Mouse (Mus musculus) embryonic facial prominence, embryonic 12.5 days (tissue): ENCODE data around the gene 1700029P11Rik. TPM values are rescaled to one million over a fixed set of nuclear protein-coding genes. Genes with fewer than 3 reads are reported as not detected.
A peak's percentile ranks its signal among the peaks of the same experiment; 100 is the strongest.
"Not testable (repeated sequence)": the region's sequence is repeated elsewhere in the genome, so short reads cannot be mapped to it uniquely, and the experiment has no call there.

Source experiments
- ATAC-seq: fragments of 200-750 bp; cut with Nextera tagmentation; 2 replicates; pipeline ENCODE4 v1.8.0; 2017; ENCODE audit not compliant: insufficient number of reproducible peaks, insufficient read depth, low FRiP score, low TSS enrichment
- H3K27ac ChIP-seq: fragments of 300-500 bp; sonication (generic); 2 replicates; pipeline ENCODE4 v1.5.1; 2016; ENCODE audit warnings: mild to moderate bottlenecking
- H3K27me3 ChIP-seq: fragments of 300-500 bp; sonication (generic); 2 replicates; pipeline ENCODE4 v1.6.1; 2016; ENCODE audit warnings: mild to moderate bottlenecking, moderate library complexity
- H3K36me3 ChIP-seq: fragments of 300-500 bp; sonication (generic); 2 replicates; pipeline ENCODE4 v1.6.1; 2016; ENCODE audit warnings: mild to moderate bottlenecking
- H3K4me1 ChIP-seq: fragments of 300-500 bp; sonication (generic); 2 replicates; pipeline ENCODE4 v1.6.1; 2016
- H3K4me2 ChIP-seq: fragments of 300-500 bp; sonication (generic); replicated peaks from 2 replicates; pipeline ENCODE4 v1.6.1; 2016; ENCODE audit warnings: mild to moderate bottlenecking, moderate library complexity
- H3K4me3 ChIP-seq: fragments of 300-500 bp; sonication (generic); 2 replicates; pipeline ENCODE4 v1.5.1; 2016; ENCODE audit warnings: mild to moderate bottlenecking
- H3K9ac ChIP-seq: fragments of 300-500 bp; sonication (generic); 2 replicates; pipeline ENCODE4 v1.6.1; 2016; ENCODE audit warnings: mild to moderate bottlenecking, moderate library complexity
- H3K9me3 ChIP-seq: fragments of 300-500 bp; sonication (generic); 2 replicates; pipeline ENCODE4 v1.6.1; 2016; ENCODE audit warnings: mild to moderate bottlenecking, moderate library complexity
- WGBS: fragments of 180-500 bp; shearing (Covaris S2); methylation state at CpG from one replicate; pipeline ENCODE4 v1.1.7; 2016; 5-methylcytosine and 5-hydroxymethylcytosine counted together
- polyA plus RNA-seq: library from polyadenylated mRNA; unstranded; fragments of >200 nt; fragmentation: Nextera tagmentation; extraction: Ambion mirVana; gene quantifications from 2 replicates; pipeline ENCODE4 v1.2.1, GENCODE M21; 2016

Gene 1700029P11Rik
- polyA plus RNA-seq, 1 experiment from 2014 or later, result not detected

DNA sequence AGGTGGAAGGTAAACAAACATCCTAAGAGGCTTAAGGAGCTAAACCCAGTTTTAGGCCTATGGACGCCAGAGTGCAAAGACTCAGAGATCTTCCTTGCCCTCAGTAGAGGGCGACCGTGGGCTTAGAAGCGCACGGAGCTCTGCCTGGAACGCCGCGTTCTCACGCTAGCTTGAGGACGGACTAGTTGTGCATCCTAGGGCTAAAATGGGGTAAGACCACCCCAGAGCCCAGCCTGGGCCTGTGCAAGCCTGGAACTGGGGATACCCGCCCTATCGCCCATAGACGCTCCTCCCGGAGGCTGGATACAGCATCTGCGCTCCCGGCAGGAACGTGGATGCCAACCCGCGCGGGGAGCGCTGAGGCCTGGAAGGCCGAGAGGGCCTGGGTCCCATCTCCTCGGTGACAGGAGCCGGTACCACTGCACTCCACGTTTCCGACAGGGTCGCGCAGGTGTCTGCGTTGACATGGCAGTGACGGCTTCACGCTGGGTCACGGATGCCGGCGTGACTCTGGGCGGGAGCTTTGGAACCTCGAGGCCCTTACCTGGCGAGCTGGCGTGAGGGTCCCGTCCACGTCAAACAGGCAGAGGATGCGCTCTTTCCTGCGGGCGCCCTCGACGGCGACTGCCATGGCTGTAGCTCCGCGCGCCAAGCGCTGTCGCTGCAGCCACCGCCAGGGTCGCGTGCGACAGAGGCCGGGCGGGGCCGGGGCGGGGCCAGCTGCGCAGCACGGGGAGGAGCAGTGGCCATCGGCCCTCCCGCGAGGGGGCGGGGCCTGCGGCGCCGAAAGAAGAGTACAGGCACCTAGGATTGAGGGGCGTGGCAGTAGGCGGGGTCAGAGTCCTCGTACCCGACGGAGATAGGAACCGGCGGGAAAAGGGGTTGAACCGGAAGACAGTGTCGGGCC lies 19.9 kb upstream of the 1700029P11Rik start, which contains the start of gene Pmm1:
Gene Pmm1, minus strand, starts transcription at position 760 of the 907 bp plus-strand sequence.
- Histone ChIP-seq H3K27ac (peak within 1 kb of the TSS; percentile 81), H3K9ac (peak within 1 kb of the TSS; percentile 68), H3K4me1 (0 out of 2 replicates have a peak, but pooled peaks cover 2% of the 10 kb centered on the region), H3K9me3 (no peaks in the 10 kb centered on the region), H3K4me3 (peak within 1 kb of the TSS; percentile 66), H3K36me3 (no peaks in the 10 kb centered on the region), H3K27me3 (no peaks in the 10 kb centered on the region), H3K4me2 (peak within 1 kb of the TSS; percentile 100)
- whole genome bisulfite sequencing, result under 1% methylated on average over 77 of the region's 77 CpGs
- peak; percentile 88 for ATAC-seq

DNA sequence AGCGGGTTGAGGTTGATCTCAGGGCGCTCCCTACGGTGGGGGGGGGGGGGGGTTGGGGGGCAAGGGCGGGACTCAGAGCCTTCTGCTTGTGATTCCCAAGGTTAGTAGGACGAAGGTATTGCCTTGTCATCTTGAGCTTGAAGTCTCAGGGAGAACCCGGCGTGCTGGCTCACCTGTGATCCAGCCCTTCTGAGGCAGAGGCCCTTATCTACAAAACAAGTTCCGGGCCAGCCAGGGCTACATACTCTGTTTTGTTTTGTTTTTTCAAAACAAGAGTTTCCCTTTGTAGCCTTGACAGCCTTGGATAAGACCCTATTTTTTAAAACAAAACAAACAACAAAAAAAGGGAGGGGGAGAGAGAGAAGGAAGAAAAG lies 19.3 kb upstream of the 1700029P11Rik start:
- Histone ChIP-seq H3K4me3 (peak overlapping the region; percentile 66), H3K4me1 (0 out of 2 replicates have a peak, but pooled peaks cover 2% of the 10 kb centered on the region), H3K4me2 (peak overlapping the region; percentile 100), H3K9me3 (no peaks in the 10 kb centered on the region), H3K36me3 (no peaks in the 10 kb centered on the region), H3K9ac (peak overlapping the region; percentile 68; the same call in 1 of the 2 replicates), H3K27me3 (no peaks in the 10 kb centered on the region), H3K27ac (no peak overlapping the region)
- ATAC-seq, result no peak
- WGBS, result 2% methylated on average over 7 of the region's 8 CpGs

DNA sequence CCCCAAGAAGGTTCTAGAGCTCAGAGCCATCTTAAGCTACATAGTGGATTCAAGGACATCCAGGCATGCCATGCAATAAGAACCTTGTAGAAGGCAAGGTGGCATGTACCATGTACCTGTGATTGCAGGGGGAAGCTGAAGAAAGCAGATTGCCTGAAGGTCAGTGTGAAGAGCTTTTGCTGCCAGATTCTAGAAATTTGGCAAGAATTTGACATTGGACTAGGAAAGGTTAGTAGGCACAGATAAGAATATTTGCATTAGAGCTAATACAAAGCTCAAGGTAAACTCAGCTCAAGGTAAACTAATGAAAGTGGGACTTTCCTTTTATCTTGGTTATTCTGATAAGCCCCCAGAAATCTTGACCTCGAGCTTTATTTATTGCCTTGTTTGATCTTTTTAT lies 16.1 kb upstream of the 1700029P11Rik start:
- H3K4me3 ChIP-seq, result no peak overlapping the region
- 65% methylated on average over 1 of the region's 1 CpGs for WGBS
- H3K4me1 ChIP-seq, result 0 out of 2 replicates have a peak, but pooled peaks cover 2% of the 10 kb centered on the region
- no peaks in the 10 kb centered on the region for H3K36me3 ChIP-seq
- no peak overlapping the region for H3K4me2 ChIP-seq
- H3K9me3 ChIP-seq, result no peaks in the 10 kb centered on the region
- no peak for ATAC-seq
- H3K27ac ChIP-seq, result no peak overlapping the region
- H3K27me3 ChIP-seq, result no peaks in the 10 kb centered on the region
- no peak overlapping the region for H3K9ac ChIP-seq

DNA sequence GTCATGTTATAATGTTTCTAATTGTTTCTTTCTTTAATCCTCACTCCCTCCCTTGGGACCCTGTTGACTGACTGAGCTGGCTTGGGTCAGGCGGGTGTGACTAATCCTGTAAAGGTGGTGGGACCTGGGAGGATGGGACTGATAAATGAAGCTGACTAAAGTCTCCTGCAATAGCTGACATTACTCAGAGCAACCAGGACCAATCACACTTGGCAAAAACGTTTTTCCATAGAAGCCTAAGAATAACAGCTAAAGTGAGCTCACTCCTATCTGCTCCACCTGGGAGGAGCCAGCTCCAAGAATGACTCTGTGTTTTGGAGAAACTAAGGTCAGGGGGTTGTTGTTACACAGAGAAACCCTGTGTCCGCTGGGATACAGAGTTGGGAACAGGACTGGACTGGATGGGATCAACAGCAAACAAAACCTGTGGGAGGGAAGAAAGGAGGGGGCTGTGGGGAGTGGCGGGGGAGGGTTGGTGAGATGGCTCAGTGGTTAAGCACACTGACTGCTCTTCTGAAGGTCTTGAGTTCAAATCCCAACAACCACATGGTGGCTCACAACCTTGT lies 15.3 kb upstream of the 1700029P11Rik start:
- Histone ChIP-seq H3K27me3 (no peaks in the 10 kb centered on the region), H3K27ac (no peak overlapping the region), H3K4me3 (no peak overlapping the region), H3K9ac (no peak overlapping the region), H3K4me1 (0 out of 2 replicates have a peak, but pooled peaks cover 2% of the 10 kb centered on the region), H3K36me3 (no peaks in the 10 kb centered on the region), H3K9me3 (no peaks in the 10 kb centered on the region), H3K4me2 (no peak overlapping the region)
- 47% methylated on average over 4 of the region's 4 CpGs for WGBS
- ATAC-seq, result no peak

DNA sequence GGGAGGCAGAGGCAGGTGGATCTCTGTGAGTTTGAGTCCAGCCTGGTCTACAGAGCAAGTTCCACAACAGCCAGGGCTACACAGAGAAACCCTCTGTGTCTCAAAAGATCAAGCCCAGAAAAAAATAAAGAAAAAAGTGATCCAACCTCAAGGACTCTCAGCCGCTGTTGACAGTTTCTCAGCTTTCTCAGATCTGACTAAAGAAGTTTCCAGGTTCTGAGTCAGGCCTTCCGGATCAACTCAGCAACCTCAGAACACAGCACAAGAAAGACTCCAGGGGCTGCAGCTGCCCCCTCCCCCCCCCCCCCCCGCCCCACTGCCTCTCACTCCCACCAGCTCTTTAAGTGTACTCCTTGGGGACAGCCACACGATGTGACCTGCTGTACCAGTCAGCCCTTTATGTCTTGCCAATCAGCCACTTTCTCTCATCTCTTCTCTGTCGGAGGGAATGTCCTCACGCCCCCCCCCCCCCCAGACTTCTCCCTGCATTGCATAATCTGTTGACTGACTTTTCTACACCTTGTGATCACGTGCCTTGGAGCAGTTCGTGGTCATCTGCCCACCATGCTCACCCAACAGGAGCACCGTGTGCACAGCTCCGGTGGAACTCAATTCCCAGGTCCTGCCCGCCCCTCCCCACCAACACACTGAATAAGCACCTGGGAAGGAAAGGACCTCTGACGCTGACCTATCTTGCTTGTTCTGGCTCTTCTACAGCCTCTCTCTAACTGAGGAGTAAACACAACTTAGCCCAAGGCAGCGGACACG lies 14.1 kb upstream of the 1700029P11Rik start:
- Histone ChIP-seq H3K9ac (no peak overlapping the region), H3K27me3 (no peaks in the 10 kb centered on the region), H3K4me2 (no peak overlapping the region), H3K4me1 (no peaks in the 10 kb centered on the region), H3K9me3 (no peaks in the 10 kb centered on the region), H3K36me3 (no peaks in the 10 kb centered on the region), H3K4me3 (no peak overlapping the region), H3K27ac (no peak overlapping the region)
- WGBS, result 89% methylated on average over 11 of the region's 14 CpGs
- ATAC-seq, result no peak

DNA sequence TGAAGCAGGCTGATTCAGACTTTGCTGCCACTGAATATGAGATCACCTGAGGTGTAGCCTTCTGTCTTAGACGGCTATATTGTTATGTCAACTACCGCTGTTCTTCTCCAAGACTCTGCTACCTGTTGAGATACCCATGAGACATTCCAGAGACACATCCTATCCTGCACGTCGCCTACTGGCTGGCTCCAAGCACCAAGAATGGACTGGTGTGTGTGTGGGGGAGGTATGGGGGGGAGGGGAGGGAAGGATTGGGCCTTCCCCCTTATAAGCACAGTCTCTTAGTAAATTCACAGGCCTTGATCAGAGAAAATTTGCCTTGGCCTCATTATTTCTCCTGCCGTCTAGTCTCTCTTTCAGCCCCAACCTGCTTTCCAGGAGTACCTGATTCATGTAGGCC lies 12.5 kb upstream of the 1700029P11Rik start:
- 88% methylated on average over 5 of the region's 5 CpGs for WGBS
- H3K27me3 ChIP-seq, result no peaks in the 10 kb centered on the region
- no peaks in the 10 kb centered on the region for H3K36me3 ChIP-seq
- no peak overlapping the region for H3K4me3 ChIP-seq
- no peak for ATAC-seq
- no peaks in the 10 kb centered on the region for H3K4me1 ChIP-seq
- H3K27ac ChIP-seq, result no peak overlapping the region
- no peak overlapping the region for H3K4me2 ChIP-seq
- no peak overlapping the region for H3K9ac ChIP-seq
- peaks cover 5% of the 10 kb centered on the region; the same call in 1 of the 2 replicates for H3K9me3 ChIP-seq

DNA sequence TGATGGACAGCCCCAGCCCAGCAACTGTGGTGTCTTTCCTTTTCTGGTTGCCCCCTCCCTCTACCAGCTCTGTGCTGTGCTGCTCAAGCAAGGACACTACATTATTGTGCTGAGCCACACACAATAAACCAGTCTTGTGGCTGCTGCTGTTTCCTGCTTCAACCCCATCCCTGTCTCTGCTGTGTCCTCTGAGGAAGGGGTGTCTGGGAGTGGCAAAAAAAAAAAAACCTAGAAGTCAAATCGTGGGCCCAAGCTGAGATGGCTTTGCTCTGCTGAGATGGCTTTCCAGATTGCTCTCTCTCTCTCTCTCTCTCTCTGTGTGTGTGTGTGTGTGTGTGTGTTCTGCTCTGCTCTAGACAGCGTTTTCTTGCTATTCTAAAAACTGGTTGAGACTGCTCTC lies 11.9 kb upstream of the 1700029P11Rik start:
- ATAC-seq, result no peak
- H3K4me3 ChIP-seq, result no peak overlapping the region
- H3K27ac ChIP-seq, result no peak overlapping the region
- H3K4me2 ChIP-seq, result no peak overlapping the region
- H3K9me3 ChIP-seq, result peaks cover 5% of the 10 kb centered on the region; the same call in 1 of the 2 replicates
- H3K36me3 ChIP-seq, result no peaks in the 10 kb centered on the region
- WGBS, result 50% methylated on average over 2 of the region's 2 CpGs
- no peaks in the 10 kb centered on the region for H3K27me3 ChIP-seq
- no peak overlapping the region for H3K9ac ChIP-seq
- no peaks in the 10 kb centered on the region for H3K4me1 ChIP-seq

DNA sequence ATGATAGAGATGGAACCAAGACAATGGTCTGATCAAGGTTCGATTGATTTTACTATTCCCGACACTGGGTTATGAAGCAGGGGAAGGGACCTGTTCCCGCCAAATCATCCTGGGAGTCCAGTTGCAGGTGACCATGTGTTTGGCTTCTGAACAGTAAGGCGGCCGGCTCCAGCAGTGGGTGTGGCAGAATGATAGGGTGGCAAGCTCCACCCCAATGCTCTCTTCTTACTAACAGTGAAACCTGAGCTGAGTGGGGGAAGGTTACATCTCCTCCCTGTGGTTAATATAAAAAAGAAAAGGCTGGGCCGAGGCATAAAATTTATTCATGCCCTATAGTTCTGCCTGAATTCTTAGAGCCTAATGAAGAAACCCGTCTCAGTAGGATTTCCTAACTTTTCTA lies 11.2 kb upstream of the 1700029P11Rik start:
- no peaks in the 10 kb centered on the region for H3K36me3 ChIP-seq
- no peak overlapping the region for H3K9ac ChIP-seq
- H3K9me3 ChIP-seq, result peaks cover 5% of the 10 kb centered on the region; the same call in 1 of the 2 replicates
- H3K4me3 ChIP-seq, result no peak overlapping the region
- ATAC-seq, result no peak
- H3K27me3 ChIP-seq, result no peaks in the 10 kb centered on the region
- no peak overlapping the region for H3K27ac ChIP-seq
- H3K4me2 ChIP-seq, result no peak overlapping the region
- 60% methylated on average over 7 of the region's 7 CpGs for WGBS
- H3K4me1 ChIP-seq, result no peaks in the 10 kb centered on the region

DNA sequence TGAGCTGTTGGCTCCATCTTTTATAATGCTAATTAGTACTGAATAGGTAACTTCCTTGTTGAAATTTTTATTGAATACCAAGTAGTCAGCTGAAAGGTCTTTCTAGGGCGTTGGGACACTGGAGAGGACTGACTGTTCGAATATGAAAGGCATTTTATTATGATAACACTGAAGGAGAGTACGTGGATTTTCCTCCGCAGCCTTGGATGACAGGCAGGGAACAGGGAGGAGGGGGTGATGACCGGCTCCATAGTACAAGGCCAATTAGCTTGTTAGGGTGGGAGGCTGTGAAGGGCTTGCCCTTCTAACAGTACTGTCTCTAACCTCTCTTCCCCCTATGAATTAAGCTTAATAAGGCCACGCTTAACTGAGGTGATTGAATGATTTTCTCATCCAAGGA lies 10.7 kb upstream of the 1700029P11Rik start:
- not testable (repeated sequence) for H3K9me3 ChIP-seq, H3K27me3 ChIP-seq, H3K36me3 ChIP-seq, H3K4me2 ChIP-seq, ATAC-seq, H3K27ac ChIP-seq, H3K9ac ChIP-seq, H3K4me1 ChIP-seq, H3K4me3 ChIP-seq
- 75% methylated on average over 6 of the region's 6 CpGs for WGBS

DNA sequence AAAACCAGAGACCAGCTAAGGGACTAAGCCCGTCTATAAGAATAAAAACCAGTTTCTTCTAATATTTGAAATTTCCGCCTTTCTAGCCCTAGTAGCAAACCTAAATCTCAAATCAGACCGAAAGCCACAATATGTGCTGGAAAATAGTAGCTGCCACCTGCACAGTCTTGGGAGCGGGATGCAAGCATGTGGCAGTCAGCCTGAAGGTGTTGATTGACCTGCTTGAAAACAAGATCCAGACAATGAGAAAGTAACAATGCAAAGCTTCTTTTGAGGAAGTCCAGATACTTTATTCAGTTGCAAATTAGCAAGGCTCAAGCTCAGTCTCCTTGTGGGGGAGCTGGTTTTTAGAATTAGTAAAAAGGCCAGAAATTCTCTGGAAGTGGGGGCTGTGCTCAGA lies 9.8 kb upstream of the 1700029P11Rik start:
- H3K9me3 ChIP-seq, H3K9ac ChIP-seq, H3K27ac ChIP-seq, H3K27me3 ChIP-seq, ATAC-seq, H3K36me3 ChIP-seq, H3K4me2 ChIP-seq, H3K4me1 ChIP-seq, H3K4me3 ChIP-seq: not testable (repeated sequence)
- WGBS, result 91% methylated on average over 4 of the region's 4 CpGs

DNA sequence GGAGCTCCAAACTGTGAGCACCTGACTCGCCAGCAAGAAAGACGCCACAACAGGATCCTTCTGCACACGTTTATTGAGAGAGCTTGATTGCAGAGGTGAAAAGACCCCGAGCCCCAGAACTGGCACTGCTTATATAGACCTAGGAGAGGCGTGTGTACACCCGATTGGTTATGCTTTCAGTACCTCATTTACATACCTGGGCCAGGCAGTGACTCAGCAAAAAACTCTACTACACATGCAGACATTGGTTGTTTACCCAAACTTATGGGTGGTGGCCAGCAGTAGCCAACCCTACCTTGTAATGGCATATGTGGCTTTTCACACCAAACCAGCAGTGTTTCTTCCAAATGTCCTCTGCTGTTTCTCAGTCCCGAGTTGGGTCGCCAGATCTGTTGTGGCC lies 5.2 kb upstream of the 1700029P11Rik start:
- not testable (repeated sequence) for ATAC-seq, H3K27ac ChIP-seq, H3K9me3 ChIP-seq, H3K9ac ChIP-seq, H3K4me1 ChIP-seq, H3K36me3 ChIP-seq, H3K4me2 ChIP-seq, H3K27me3 ChIP-seq, H3K4me3 ChIP-seq
- 92% methylated on average over 8 of the region's 8 CpGs for WGBS
